Mouse (Mus musculus) hindbrain, embryonic 12.5 days (tissue): ENCODE results near the gene Eif2b2. TPM values are rescaled to one million over a fixed set of nuclear protein-coding genes. Genes with fewer than 3 reads are reported as not detected.
A peak's percentile ranks its signal among the peaks of the same experiment; 100 is the strongest.

Source experiments
- ATAC-seq: fragments of 200-750 bp; cut with Nextera tagmentation; 2 replicates; pipeline ENCODE4 v1.8.0; 2017; ENCODE audit warnings: moderate TSS enrichment; ENCODE audit not compliant: low FRiP score
- H3K27ac ChIP-seq: fragments of 300-500 bp; sonication (generic); 2 replicates; pipeline ENCODE4 v1.5.1; 2016; ENCODE audit warnings: mild to moderate bottlenecking
- H3K27me3 ChIP-seq: fragments of 300-500 bp; sonication (generic); 2 replicates; pipeline ENCODE4 v1.6.1; 2016; ENCODE audit warnings: mild to moderate bottlenecking
- H3K36me3 ChIP-seq: fragments of 300-500 bp; sonication (generic); 2 replicates; pipeline ENCODE4 v1.6.1; 2016; ENCODE audit warnings: mild to moderate bottlenecking
- H3K4me1 ChIP-seq: fragments of 300-500 bp; sonication (generic); 2 replicates; pipeline ENCODE4 v1.6.1; 2016
- H3K4me2 ChIP-seq: fragments of 300-500 bp; sonication (generic); replicated peaks from 2 replicates; pipeline ENCODE4 v1.6.1; 2016; ENCODE audit warnings: mild to moderate bottlenecking
- H3K4me3 ChIP-seq: fragments of 300-500 bp; sonication (generic); 2 replicates; pipeline ENCODE4 v1.5.1; 2016; ENCODE audit warnings: mild to moderate bottlenecking
- H3K9ac ChIP-seq: fragments of 300-500 bp; sonication (generic); 2 replicates; pipeline ENCODE4 v1.6.1; 2016; ENCODE audit warnings: mild to moderate bottlenecking, moderate library complexity
- H3K9me3 ChIP-seq: fragments of 300-500 bp; sonication (generic); replicated peaks from 2 replicates; pipeline ENCODE4 v1.6.1; 2016; ENCODE audit warnings: mild to moderate bottlenecking
- WGBS: fragments of 180-500 bp; shearing (Covaris S2); methylation state at CpG from one replicate; pipeline ENCODE4 v1.1.7; 2016; 5-methylcytosine and 5-hydroxymethylcytosine counted together
- polyA plus RNA-seq: library from polyadenylated mRNA; unstranded; fragments of >200 nt; fragmentation: Nextera tagmentation; extraction: Ambion mirVana; gene quantifications from 2 replicates; pipeline ENCODE4 v1.2.1, GENCODE M21; 2016

Gene Eif2b2
- 78.0 and 82.4 TPM in 2 replicates for polyA plus RNA-seq

DNA sequence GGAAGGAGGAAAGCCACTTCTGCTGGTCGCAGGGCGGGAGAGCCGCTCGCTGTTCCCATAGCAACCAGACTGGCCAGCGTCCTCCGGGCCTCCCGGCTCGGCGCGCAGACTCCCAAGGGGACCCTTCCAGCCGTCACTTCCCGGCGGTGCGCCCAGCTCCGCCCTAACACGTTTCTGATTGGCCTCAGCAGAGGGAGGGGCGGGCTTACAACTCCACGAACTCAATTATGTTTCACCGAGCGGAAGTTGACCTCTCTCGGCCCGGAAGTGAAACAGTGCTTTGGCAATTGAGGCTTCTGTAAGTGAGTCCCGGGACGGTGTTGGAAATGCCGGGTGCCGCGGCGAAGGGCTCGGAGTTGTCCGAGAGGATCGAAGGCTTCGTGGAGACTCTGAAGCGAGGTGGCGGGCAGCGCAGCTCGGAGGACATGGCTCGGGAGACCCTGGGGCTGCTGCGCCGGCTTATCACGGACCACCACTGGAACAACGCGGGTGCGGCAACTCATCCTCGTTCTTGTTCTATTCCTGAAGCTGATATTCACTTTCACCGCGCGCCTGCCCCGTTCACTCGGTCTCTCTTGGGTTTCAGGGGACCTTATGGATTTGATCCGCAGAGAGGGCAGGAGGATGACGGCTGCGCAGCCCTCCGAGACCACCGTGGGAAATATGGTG lies at the start of gene Eif2b2:
Gene Eif2b2, plus strand, starts transcription at position 246 of the 669 bp plus-strand sequence.
- peak; percentile 100 for ATAC-seq
- Histone ChIP-seq H3K27me3 (no peaks in the 10 kb centered on the region), H3K4me1 (peaks cover 23% of the 10 kb centered on the region), H3K9ac (peak within 1 kb of the TSS; percentile 79), H3K27ac (peak within 1 kb of the TSS; percentile 74), H3K4me3 (peak within 1 kb of the TSS; percentile 69), H3K4me2 (peak within 1 kb of the TSS; percentile 93), H3K9me3 (no peaks in the 10 kb centered on the region), H3K36me3 (peaks cover 33% of the 10 kb centered on the region)
- under 1% methylated on average over 54 of the region's 54 CpGs for WGBS

DNA sequence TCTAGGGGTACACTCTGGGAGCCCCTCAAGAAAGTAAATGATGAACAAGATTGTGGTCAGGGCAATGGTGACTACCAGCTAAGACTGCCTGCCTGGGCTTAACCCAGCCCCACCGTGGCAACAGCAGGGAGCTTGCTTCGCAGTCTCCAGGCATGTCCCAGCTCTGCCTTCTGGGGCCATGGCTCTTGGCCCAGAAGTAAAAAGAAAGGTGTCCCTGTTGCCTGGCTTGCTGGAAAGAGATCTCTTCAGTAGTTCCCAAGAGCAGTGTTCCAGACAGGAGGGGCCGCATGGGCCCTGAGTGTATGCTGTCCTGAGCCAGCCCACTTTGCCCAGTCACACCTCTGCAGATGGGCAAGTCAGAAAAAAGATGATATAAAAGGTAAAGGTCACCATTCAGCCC lies 49.4 kb upstream of the Eif2b2 start:
- Histone ChIP-seq H3K4me2 (peak overlapping the region; percentile 42; the same call in 1 of the 2 replicates), H3K4me3 (no peak overlapping the region), H3K36me3 (peaks cover 4% of the 10 kb centered on the region; the same call in 1 of the 2 replicates), H3K27me3 (peaks cover 5% of the 10 kb centered on the region; the same call in 1 of the 2 replicates), H3K4me1 (peaks cover 21% of the 10 kb centered on the region), H3K9me3 (no peaks in the 10 kb centered on the region), H3K27ac (no peak overlapping the region), H3K9ac (no peak overlapping the region)
- 56% methylated on average over 3 of the region's 3 CpGs for WGBS
- no peak for ATAC-seq

DNA sequence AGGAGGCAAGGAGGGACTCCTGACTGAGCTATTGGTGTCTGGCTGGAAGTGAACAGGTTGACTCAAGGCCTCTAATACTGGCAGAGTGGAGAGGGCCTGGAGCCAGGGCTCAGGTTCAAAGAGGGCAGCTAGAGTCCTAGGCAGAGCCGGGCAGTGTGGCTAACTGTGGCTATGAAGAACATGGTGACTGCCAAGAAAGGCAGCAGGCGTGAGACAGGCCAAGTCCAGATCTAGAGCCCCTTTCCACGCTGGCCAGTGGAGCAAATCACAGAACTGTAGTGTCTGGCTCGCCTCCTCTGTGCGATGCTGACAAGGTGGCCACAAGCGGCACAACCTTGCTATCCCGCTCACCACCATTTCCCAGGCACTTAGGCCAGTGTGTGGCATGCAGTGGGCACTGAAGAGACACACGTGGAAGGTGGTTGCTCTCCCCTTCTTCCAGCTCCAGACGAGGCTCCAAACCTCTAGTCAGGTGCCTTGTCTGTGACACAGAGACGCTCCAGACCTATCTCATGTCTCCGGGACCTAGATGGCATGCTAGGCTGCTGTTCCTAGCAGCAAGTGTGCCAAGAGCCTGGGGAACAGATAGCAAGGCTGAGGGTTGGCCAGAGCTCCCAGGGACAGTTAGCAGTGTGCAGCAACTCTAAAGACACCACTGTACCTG lies 48.9 kb upstream of the Eif2b2 start:
- 86% methylated on average over 11 of the region's 11 CpGs for whole genome bisulfite sequencing
- Histone ChIP-seq H3K9me3 (no peaks in the 10 kb centered on the region), H3K9ac (no peak overlapping the region), H3K36me3 (peaks cover 4% of the 10 kb centered on the region; the same call in 1 of the 2 replicates), H3K4me1 (peaks cover 26% of the 10 kb centered on the region), H3K4me2 (no peak overlapping the region), H3K4me3 (no peak overlapping the region), H3K27ac (no peak overlapping the region), H3K27me3 (peaks cover 5% of the 10 kb centered on the region; the same call in 1 of the 2 replicates)
- ATAC-seq, result no peak

DNA sequence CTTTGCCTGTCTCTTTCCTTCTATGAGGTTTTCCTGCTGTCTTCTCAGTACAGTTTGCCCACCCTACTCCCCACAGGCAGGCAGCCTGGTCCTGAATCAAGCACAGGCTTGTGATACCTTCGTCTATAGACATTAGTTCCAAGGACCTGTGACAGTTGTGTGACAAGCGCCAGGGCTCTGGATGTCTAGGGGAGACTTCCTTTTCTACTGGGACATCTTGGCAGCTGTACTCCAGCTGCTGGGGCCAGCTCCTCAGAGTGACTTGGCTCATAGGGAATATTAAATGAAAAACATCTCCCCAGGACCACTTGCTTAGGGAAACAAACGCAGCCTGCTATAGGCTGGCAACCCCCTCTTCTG lies 48.4 kb upstream of the Eif2b2 start:
- Histone ChIP-seq H3K9me3 (no peaks in the 10 kb centered on the region), H3K27me3 (peaks cover 6% of the 10 kb centered on the region), H3K27ac (no peak overlapping the region), H3K4me3 (no peak overlapping the region), H3K9ac (no peak overlapping the region), H3K36me3 (peaks cover 4% of the 10 kb centered on the region; the same call in 1 of the 2 replicates), H3K4me1 (peaks cover 31% of the 10 kb centered on the region), H3K4me2 (no peak overlapping the region)
- 88% methylated on average over 3 of the region's 3 CpGs for WGBS
- ATAC-seq, result no peak

DNA sequence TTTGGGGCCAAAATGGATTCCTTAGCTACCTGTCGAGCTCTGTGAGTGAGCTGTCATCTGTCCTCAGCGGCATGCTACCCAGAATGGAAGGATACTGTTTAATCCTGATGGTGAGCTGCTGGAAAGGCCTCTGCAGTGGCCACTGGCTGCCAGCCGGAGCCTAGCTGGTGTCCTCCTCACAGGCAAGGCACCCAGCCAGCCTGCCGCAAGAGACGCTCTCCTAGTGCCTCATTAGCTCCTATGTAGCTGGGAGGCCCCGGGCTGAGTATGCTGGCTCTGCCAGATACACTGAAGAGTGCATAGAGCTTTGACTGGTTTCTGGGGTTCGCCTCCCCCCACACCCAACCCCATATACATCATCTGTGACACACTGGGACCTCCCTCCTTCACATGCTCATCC lies 45.3 kb upstream of the Eif2b2 start:
- Histone ChIP-seq H3K36me3 (no peaks in the 10 kb centered on the region), H3K27me3 (peaks cover 34% of the 10 kb centered on the region), H3K27ac (peak overlapping the region; percentile 18; the same call in 1 of the 2 replicates), H3K4me2 (peak overlapping the region; percentile 60), H3K9ac (peak overlapping the region; percentile 35; the same call in 1 of the 2 replicates), H3K9me3 (no peaks in the 10 kb centered on the region), H3K4me1 (peaks cover 50% of the 10 kb centered on the region), H3K4me3 (no peak overlapping the region)
- 80% methylated on average over 7 of the region's 7 CpGs for WGBS
- ATAC-seq, result no peak

DNA sequence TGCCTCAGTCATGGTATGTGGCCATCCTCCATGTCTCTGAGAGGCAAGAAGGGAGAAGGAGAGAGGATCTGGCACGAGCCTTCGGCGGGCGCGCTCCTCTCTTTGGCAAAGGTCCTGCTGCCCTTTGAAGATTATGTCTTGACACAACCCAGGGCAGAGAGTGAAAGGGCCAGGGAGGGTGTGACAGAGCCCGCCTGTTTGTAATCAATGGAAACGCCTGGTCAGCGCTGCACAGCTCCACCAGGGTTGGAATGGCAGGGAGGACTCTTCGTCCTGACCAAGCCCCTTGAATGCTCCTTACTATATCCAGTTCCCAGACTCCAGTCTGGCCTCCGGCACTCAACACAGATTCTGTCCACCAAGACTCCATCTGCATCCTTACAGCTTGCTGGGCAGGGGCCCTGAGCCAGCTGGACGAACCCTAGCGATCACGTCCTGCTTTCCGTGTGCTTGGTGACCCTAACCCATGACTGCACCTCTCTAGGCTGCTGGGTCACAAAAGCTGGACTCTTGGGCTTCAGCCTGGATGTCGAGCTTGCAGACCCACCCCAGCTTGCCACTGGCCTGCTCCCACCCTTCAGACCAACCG lies 44.1 kb upstream of the Eif2b2 start:
- no peaks in the 10 kb centered on the region for H3K9me3 ChIP-seq
- peaks cover 39% of the 10 kb centered on the region for H3K4me1 ChIP-seq
- peak overlapping the region; percentile 60 for H3K4me2 ChIP-seq
- peak overlapping the region; percentile 33 for H3K4me3 ChIP-seq
- ATAC-seq, result no peak
- H3K27ac ChIP-seq, result peak overlapping the region; percentile 70
- H3K9ac ChIP-seq, result 0 out of 2 replicates have a peak overlapping the region, but pooled peaks have one; percentile 38
- WGBS, result 52% methylated on average over 16 of the region's 16 CpGs
- no peaks in the 10 kb centered on the region for H3K36me3 ChIP-seq
- peaks cover 33% of the 10 kb centered on the region for H3K27me3 ChIP-seq

DNA sequence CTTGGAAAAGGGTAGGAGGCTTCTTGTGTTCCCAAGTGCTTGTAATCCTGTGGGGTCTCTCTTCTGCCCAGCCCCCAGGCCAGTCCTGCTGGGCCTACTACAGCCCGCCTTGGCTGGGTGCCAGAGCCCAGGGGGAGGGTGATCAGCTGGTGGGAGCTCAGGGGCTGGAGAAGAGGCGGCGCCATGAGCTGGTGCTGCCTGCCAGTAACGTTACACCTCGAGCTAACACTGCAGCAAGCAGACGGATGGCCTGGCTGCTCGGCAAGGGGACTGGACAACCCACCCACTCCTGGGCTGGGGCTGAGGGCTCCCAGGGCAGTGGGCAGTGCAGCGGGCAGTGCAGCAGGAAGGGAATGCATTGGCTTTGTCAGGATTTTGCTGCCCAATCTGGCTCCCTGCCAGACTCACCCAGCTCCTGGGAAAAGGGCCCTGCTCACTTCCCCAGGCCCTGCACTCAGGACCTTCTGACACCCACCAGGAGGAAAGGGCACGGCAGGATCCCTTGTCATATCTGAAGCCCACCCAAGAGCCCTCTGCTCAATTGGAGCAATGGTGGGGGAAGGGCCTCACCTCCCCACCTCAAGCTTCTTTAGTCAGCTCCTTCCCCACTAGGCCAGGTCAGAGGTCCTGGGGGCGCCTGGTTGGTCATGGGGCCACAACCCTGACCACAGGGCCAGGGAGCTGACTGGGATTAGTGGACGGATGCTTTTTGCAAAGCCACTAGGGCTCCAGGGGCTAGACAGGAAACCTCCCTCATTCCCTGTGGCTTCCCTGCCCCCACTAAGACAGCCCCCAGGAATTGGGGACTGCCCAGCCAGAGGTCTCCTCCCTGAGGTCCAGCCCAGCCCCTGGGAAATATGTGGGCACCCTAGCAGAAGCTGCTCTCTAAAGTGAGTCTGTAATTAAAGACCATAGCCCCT lies 43.1 kb upstream of the Eif2b2 start:
- Histone ChIP-seq H3K36me3 (no peaks in the 10 kb centered on the region), H3K4me2 (peak overlapping the region; percentile 60), H3K4me1 (peaks cover 42% of the 10 kb centered on the region), H3K4me3 (peak overlapping the region; percentile 33), H3K9me3 (no peaks in the 10 kb centered on the region), H3K27me3 (peaks cover 31% of the 10 kb centered on the region), H3K27ac (peak overlapping the region; percentile 70), H3K9ac (peak overlapping the region; percentile 43; the same call in 1 of the 2 replicates)
- WGBS, result 7% methylated on average over 11 of the region's 11 CpGs
- ATAC-seq, result peak; percentile 84

DNA sequence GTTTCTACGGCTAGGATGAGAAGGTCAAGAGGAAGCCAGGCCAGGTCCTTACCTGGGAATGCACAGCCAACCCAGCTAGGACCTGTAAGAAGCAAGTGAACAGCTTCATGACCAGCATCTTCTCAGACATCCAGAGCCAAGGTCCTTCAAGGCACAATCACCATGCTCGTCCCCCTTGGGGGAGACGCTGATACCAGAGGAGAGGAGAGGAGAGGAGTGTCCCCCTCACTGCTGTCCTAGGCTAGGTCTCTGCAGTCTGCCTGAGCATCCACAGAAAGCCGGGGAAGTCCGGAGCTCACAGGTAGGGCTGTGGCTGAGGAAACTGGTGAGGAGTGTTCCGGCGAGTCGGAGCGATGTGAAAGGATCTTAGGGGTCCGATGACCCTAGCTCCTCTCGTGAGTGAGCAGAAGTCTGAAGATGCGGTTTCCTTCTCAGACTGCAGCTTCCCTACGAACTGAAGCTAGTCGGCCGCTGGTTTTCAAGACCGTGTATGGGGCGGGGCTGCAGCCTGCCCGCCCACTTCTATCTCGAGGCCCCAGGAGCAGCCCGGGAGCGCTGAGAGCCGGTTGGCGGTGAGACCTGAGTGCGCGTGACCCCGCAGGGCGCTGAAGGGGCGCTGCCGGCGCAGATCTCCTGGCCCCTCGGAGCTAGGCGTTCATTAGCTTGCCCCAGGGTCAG lies 42.3 kb upstream of the Eif2b2 start:
- ATAC-seq, result no peak
- Histone ChIP-seq H3K9ac (peak overlapping the region; percentile 43; the same call in 1 of the 2 replicates), H3K27ac (no peak overlapping the region), H3K4me1 (peaks cover 49% of the 10 kb centered on the region), H3K36me3 (no peaks in the 10 kb centered on the region), H3K9me3 (no peaks in the 10 kb centered on the region), H3K4me2 (peak overlapping the region; percentile 60), H3K27me3 (peaks cover 31% of the 10 kb centered on the region), H3K4me3 (peak overlapping the region; percentile 33)
- 3% methylated on average over 32 of the region's 32 CpGs for WGBS

DNA sequence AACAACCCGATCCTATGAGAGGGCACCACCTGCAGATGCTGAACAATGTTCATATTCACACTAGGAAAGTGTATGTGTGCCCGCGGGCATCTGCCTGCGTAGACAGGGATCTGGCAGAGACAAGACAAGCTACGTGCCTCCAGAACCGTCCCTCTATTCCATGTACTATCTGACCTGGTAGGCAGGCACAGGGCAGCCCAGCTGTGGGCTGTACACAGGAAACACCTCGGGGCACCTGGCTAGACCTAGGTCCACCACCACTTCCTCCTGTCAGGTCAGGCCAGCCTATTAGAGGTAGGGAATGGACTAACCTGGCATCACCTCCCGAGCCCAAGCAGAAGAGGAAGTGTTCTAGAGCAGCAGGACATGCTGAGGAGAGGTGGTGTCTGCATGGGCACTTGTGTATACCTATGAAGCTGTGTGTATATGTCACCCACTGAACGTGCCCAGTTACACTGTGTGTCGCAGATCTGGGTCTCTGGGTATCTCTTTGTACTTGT lies 41.5 kb upstream of the Eif2b2 start, which contains the start of gene Pgf:
Gene Pgf, minus strand, starts transcription at position 51 of the 500 bp plus-strand sequence.
- Histone ChIP-seq H3K27ac (no peak within 1 kb of the TSS), H3K4me1 (peaks cover 56% of the 10 kb centered on the region), H3K27me3 (peaks cover 35% of the 10 kb centered on the region), H3K4me2 (peak within 1 kb of the TSS; percentile 60), H3K9me3 (no peaks in the 10 kb centered on the region), H3K9ac (peak within 1 kb of the TSS; percentile 43; the same call in 1 of the 2 replicates), H3K4me3 (peak within 1 kb of the TSS; percentile 33), H3K36me3 (no peaks in the 10 kb centered on the region)
- ATAC-seq, result no peak
- 70% methylated on average over 10 of the region's 10 CpGs for WGBS

DNA sequence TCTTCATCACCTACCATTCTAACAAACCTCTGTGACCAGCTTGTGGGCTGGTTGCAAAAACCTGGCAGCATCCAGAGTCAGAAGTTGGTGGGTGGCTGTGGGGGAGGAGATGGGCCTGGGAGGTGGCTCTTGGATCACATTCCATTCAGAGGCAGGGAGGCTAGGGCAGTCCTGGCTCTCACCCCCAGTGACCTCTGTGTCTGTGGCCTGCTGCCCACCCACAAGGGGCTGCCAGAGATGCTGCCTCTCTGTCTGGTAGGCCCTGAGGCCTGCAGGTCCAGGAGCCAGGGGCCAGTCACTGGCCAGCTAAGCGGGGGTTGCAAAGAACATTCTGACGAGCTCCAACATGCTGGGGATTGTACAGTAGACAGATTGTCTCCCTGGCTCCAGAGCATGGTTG lies 41.0 kb upstream of the Eif2b2 start:
- WGBS, result 71% methylated on average over 2 of the region's 2 CpGs
- H3K4me3 ChIP-seq, result no peak overlapping the region
- no peaks in the 10 kb centered on the region for H3K36me3 ChIP-seq
- H3K9ac ChIP-seq, result no peak overlapping the region
- H3K4me2 ChIP-seq, result no peak overlapping the region
- H3K9me3 ChIP-seq, result no peaks in the 10 kb centered on the region
- peaks cover 57% of the 10 kb centered on the region for H3K4me1 ChIP-seq
- peaks cover 38% of the 10 kb centered on the region for H3K27me3 ChIP-seq
- no peak for ATAC-seq
- no peak overlapping the region for H3K27ac ChIP-seq
